Mouse (Mus musculus): ENCODE data around the gene Arhgap32. TPM values are rescaled to one million over a fixed set of nuclear protein-coding genes. Genes with fewer than 3 reads are reported as not detected.
A peak's percentile ranks its signal among the peaks of the same experiment; 100 is the strongest.

Arhgap32 gene
- polyA plus RNA-seq, 1 experiment from 2014 or later = 0.25 TPM

- TF ChIP-seq EP300 (IDR thresholded peaks at IDR 0.05; ENCODE audit: low read depth) = no peak
- no peak for TF ChIP-seq CTCF (IDR thresholded peaks at IDR 0.05; ENCODE audit: low read depth)
- H3K9ac ChIP-seq (replicated peaks) = no peak overlapping the region
- no peaks in the 10 kb centered on the region for H3K27me3 ChIP-seq (ENCODE audit: insufficient read depth, low read length)
- H3K4me2 ChIP-seq (ENCODE audit: low read depth, low read length) = no peak overlapping the region
- H3K4me1 ChIP-seq (ENCODE audit: insufficient read depth) = peaks cover 6% of the 10 kb centered on the region; the same call in 1 of the 2 replicates
- no peaks in the 10 kb centered on the region for H3K9me3 ChIP-seq (ENCODE audit: low read length)
- WGBS (ENCODE audit: insufficient replicate concordance) = 97% methylated on average over 3 of the region's 3 CpGs
- DNase-seq = no peak
- no peak overlapping the region for H3K27ac ChIP-seq (ENCODE audit: low read depth)
- ATAC-seq = no peak
- no peak overlapping the region for H3K4me3 ChIP-seq (ENCODE audit: low read depth, low read length)
- no peaks in the 10 kb centered on the region for H3K36me3 ChIP-seq (replicated peaks; ENCODE audit: insufficient read depth, low read length)
Measured at GRCm38 (mm10) chr9:32143451-32143850, 27.5 kb downstream of the Arhgap32 start.

GRCm38 (mm10) chr9:32146257-32146996, 30.5 kb downstream of the Arhgap32 start:
- H3K4me1 ChIP-seq (ENCODE audit: insufficient read depth) = peaks cover 11% of the 10 kb centered on the region
- H3K9me3 ChIP-seq (ENCODE audit: low read length) = no peaks in the 10 kb centered on the region
- no peak overlapping the region for H3K4me3 ChIP-seq (ENCODE audit: low read depth, low read length)
- ATAC-seq = peak; percentile 49
- no peaks in the 10 kb centered on the region for H3K27me3 ChIP-seq (ENCODE audit: insufficient read depth, low read length)
- H3K36me3 ChIP-seq (replicated peaks; ENCODE audit: insufficient read depth, low read length) = no peaks in the 10 kb centered on the region
- H3K9ac ChIP-seq (replicated peaks) = no peak overlapping the region
- 57% methylated on average over 12 of the region's 12 CpGs for WGBS (ENCODE audit: insufficient replicate concordance)
- H3K4me2 ChIP-seq (ENCODE audit: low read depth, low read length) = no peak overlapping the region
- no peak for DNase-seq
- TF ChIP-seq EP300 (IDR thresholded peaks at IDR 0.05; ENCODE audit: low read depth) (no peak), CTCF (IDR thresholded peaks at IDR 0.05; ENCODE audit: low read depth) (no peak)
- H3K27ac ChIP-seq (ENCODE audit: low read depth) = no peak overlapping the region

GRCm38 (mm10) chr9:32149241-32149640, 33.3 kb downstream of the Arhgap32 start:
- no peak for TF ChIP-seq EP300 (IDR thresholded peaks at IDR 0.05; ENCODE audit: low read depth)
- no peak for TF ChIP-seq CTCF (IDR thresholded peaks at IDR 0.05; ENCODE audit: low read depth)
- Histone ChIP-seq H3K4me2 (ENCODE audit: low read depth, low read length) (no peak overlapping the region), H3K9me3 (ENCODE audit: low read length) (no peaks in the 10 kb centered on the region), H3K27ac (ENCODE audit: low read depth) (no peak overlapping the region), H3K9ac (replicated peaks) (no peak overlapping the region), H3K36me3 (replicated peaks; ENCODE audit: insufficient read depth, low read length) (no peaks in the 10 kb centered on the region), H3K4me1 (ENCODE audit: insufficient read depth) (peaks cover 5% of the 10 kb centered on the region; the same call in 1 of the 2 replicates), H3K4me3 (ENCODE audit: low read depth, low read length) (no peak overlapping the region), H3K27me3 (ENCODE audit: insufficient read depth, low read length) (no peaks in the 10 kb centered on the region)
- ATAC-seq = no peak
- WGBS (ENCODE audit: insufficient replicate concordance) = 72% methylated on average over 3 of the region's 3 CpGs
- DNase-seq = no peak

- H3K4me2 ChIP-seq (ENCODE audit: low read depth, low read length) = peak overlapping the region; percentile 42; the same call in 1 of the 2 replicates
- no peaks in the 10 kb centered on the region for H3K9me3 ChIP-seq (ENCODE audit: low read length)
- ATAC-seq = peak; percentile 44; the same call in 1 of the 2 replicates
- H3K27ac ChIP-seq (ENCODE audit: low read depth) = no peak overlapping the region
- TF ChIP-seq EP300 (IDR thresholded peaks at IDR 0.05; ENCODE audit: low read depth) = no peak
- no peak for TF ChIP-seq CTCF (IDR thresholded peaks at IDR 0.05; ENCODE audit: low read depth)
- no peak for DNase-seq
- H3K36me3 ChIP-seq (replicated peaks; ENCODE audit: insufficient read depth, low read length) = no peaks in the 10 kb centered on the region
- no peak overlapping the region for H3K9ac ChIP-seq (replicated peaks)
- H3K27me3 ChIP-seq (ENCODE audit: insufficient read depth, low read length) = no peaks in the 10 kb centered on the region
- no peak overlapping the region for H3K4me3 ChIP-seq (ENCODE audit: low read depth, low read length)
- WGBS (ENCODE audit: insufficient replicate concordance) = 52% methylated on average over 11 of the region's 11 CpGs
- H3K4me1 ChIP-seq (ENCODE audit: insufficient read depth) = peaks cover 5% of the 10 kb centered on the region; the same call in 1 of the 2 replicates
Measured at GRCm38 (mm10) chr9:32149836-32150642, 34.1 kb downstream of the Arhgap32 start.

- Histone ChIP-seq H3K27ac (ENCODE audit: low read depth) (no peak overlapping the region), H3K4me3 (ENCODE audit: low read depth, low read length) (no peak overlapping the region), H3K4me2 (ENCODE audit: low read depth, low read length) (no peak overlapping the region), H3K4me1 (ENCODE audit: insufficient read depth) (no peaks in the 10 kb centered on the region), H3K9ac (replicated peaks) (no peak overlapping the region), H3K27me3 (ENCODE audit: insufficient read depth, low read length) (no peaks in the 10 kb centered on the region), H3K36me3 (replicated peaks; ENCODE audit: insufficient read depth, low read length) (no peaks in the 10 kb centered on the region), H3K9me3 (ENCODE audit: low read length) (no peaks in the 10 kb centered on the region)
- 56% methylated on average over 3 of the region's 3 CpGs for WGBS (ENCODE audit: insufficient replicate concordance)
- TF ChIP-seq EP300 (IDR thresholded peaks at IDR 0.05; ENCODE audit: low read depth) (peak; percentile 83), CTCF (IDR thresholded peaks at IDR 0.05; ENCODE audit: low read depth) (no peak)
- no peak for ATAC-seq
- DNase-seq = no peak
Measured at GRCm38 (mm10) chr9:32154727-32155371, 38.9 kb downstream of the Arhgap32 start.

- no peak overlapping the region for H3K27ac ChIP-seq (ENCODE audit: low read depth)
- H3K36me3 ChIP-seq (replicated peaks; ENCODE audit: insufficient read depth, low read length) = no peaks in the 10 kb centered on the region
- TF ChIP-seq CTCF (IDR thresholded peaks at IDR 0.05; ENCODE audit: low read depth) (no peak), EP300 (IDR thresholded peaks at IDR 0.05; ENCODE audit: low read depth) (no peak)
- DNase-seq (no peak), ATAC-seq (no peak)
- H3K4me3 ChIP-seq (ENCODE audit: low read depth, low read length) = no peak overlapping the region
- no peaks in the 10 kb centered on the region for H3K9me3 ChIP-seq (ENCODE audit: low read length)
- no peaks in the 10 kb centered on the region for H3K4me1 ChIP-seq (ENCODE audit: insufficient read depth)
- WGBS (ENCODE audit: insufficient replicate concordance) = 77% methylated on average over 4 of the region's 4 CpGs
- H3K27me3 ChIP-seq (ENCODE audit: insufficient read depth, low read length) = no peaks in the 10 kb centered on the region
- H3K4me2 ChIP-seq (ENCODE audit: low read depth, low read length) = no peak overlapping the region
- H3K9ac ChIP-seq (replicated peaks) = no peak overlapping the region
Measured at GRCm38 (mm10) chr9:32156706-32157105, 40.8 kb downstream of the Arhgap32 start.
